17 mouse cellular contexts compared by ENCODE assay signal in genomic region chr14:93885551-93886084, GRCm38 (mm10). TPM values are rescaled to one million over a fixed set of nuclear protein-coding genes. Genes with fewer than 3 reads are reported as not detected.
A peak's percentile ranks its signal among the peaks of the same experiment; 100 is the strongest.
DNase-seq lines count a peak whose midpoint lies in the region; ATAC-seq and TF ChIP-seq lines count a peak whose summit lies in the region.
"Had no signal": no experiment of that assay in that cellular context is flagged by ENCODE, and none has a peak within 500 bp of the region (broad histone marks: within the 10 kb centered on the region; RNA-seq: fewer than 3 reads in every experiment).

No protein-coding gene starts in this region.

- WGBS in lung, embryonic 15.5 days, result 61% methylated on average over 11 of the region's 11 CpGs
- WGBS in lung, adult 2 months, result 65% methylated on average over 11 of the region's 11 CpGs
- 59% methylated on average over 11 of the region's 11 CpGs for WGBS in forebrain, embryonic 14.5 days
- 75% methylated on average over 11 of the region's 11 CpGs for WGBS in limb, embryonic 14.5 days

- peaks cover 14% of the 10 kb centered on the region; the same call in 1 of the 2 replicates for H3K4me1 ChIP-seq in lung, embryonic 15.5 days
- H3K4me1 ChIP-seq in lung, adult 2 months (ENCODE audit: control insufficient read depth, insufficient read depth, low read length), result no peaks in the 10 kb centered on the region
- H3K4me1 ChIP-seq in forebrain, embryonic 14.5 days (ENCODE audit: control insufficient read depth, insufficient read depth, low read length), result peaks cover 15% of the 10 kb centered on the region
- peaks cover 5% of the 10 kb centered on the region for H3K4me1 ChIP-seq in limb, embryonic 14.5 days (ENCODE audit: control insufficient read depth, insufficient read depth, low read length)
- H3K4me1 ChIP-seq: heart, embryonic 10.5 days had no signal

- peak; percentile 61; the same call in 1 of the 2 replicates for ATAC-seq in lung, embryonic 15.5 days (ENCODE audit: borderline replicate concordance, extremely low read depth, low FRiP score, low TSS enrichment)
- no peak for ATAC-seq in forebrain, embryonic 14.5 days
- ATAC-seq in limb, embryonic 14.5 days (ENCODE audit: low FRiP score, low read depth), result no peak
- no peak for ATAC-seq in frontal cortex, adult (ENCODE audit: low TSS enrichment)

- peak; percentile 12 to 16 for DNase-seq in cerebellum, postnatal 10 days
- DNase-seq in cerebellum, adult 11-12 months, result no peak
- DNase-seq in lung, adult 2 months, result no peak
- no peak for DNase-seq in forebrain, embryonic 14.5 days (ENCODE audit: low spot score)
- DNase-seq in limb, embryonic 14.5 days (ENCODE audit: low spot score), result no peak
- DNase-seq in gastrocnemius, postnatal 10 days, result no peak
- DNase-seq: adrenal gland, postnatal 36 days; B cell, adult 2 months; heart, postnatal 4 days; kidney, adult 2 months; layer of hippocampus, adult 9-11 months; left cerebral cortex, postnatal 4 days had no signal

- no peak overlapping the region; the same call in 1 of the 2 replicates for H3K4me2 ChIP-seq in lung, embryonic 15.5 days
- peak overlapping the region; percentile 83; the same call in 1 of the 2 replicates for H3K4me2 ChIP-seq in forebrain, embryonic 14.5 days (ENCODE audit: low read length)
- 0 out of 2 replicates have a peak overlapping the region, but pooled peaks have one; percentile 18 for H3K4me2 ChIP-seq in limb, embryonic 14.5 days (replicated peaks; ENCODE audit: low read depth, low read length, severe bottlenecking)
- H3K4me2 ChIP-seq: embryonic facial prominence, embryonic 15.5 days had no signal

- 0 out of 2 replicates have a peak overlapping the region, but pooled peaks have one; percentile 6 for H3K27ac ChIP-seq in lung, embryonic 15.5 days
- H3K27ac ChIP-seq in forebrain, embryonic 14.5 days (ENCODE audit: low read depth, low read length), result no peak overlapping the region
- H3K27ac ChIP-seq in limb, embryonic 14.5 days (replicated peaks; ENCODE audit: low read depth, low read length), result no peak overlapping the region
- H3K27ac ChIP-seq: embryonic facial prominence, embryonic 15.5 days; heart, embryonic 10.5 days had no signal

- peaks cover 4% of the 10 kb centered on the region; the same call in 1 of the 2 replicates for H3K27me3 ChIP-seq in lung, embryonic 15.5 days
- no peaks in the 10 kb centered on the region for H3K27me3 ChIP-seq in forebrain, embryonic 14.5 days (replicated peaks; ENCODE audit: control insufficient read depth, insufficient read depth, low read length)
- H3K27me3 ChIP-seq in limb, embryonic 14.5 days (ENCODE audit: control insufficient read depth, insufficient read depth, low read length), result no peaks in the 10 kb centered on the region
- H3K27me3 ChIP-seq: embryonic facial prominence, embryonic 15.5 days had no signal

- TF ChIP-seq POLR2A in lung, adult 2 months (IDR thresholded peaks at IDR 0.05; ENCODE audit: borderline replicate concordance, extremely low read depth, low read depth, low read length), result no peak
- TF ChIP-seq POLR2A in limb, embryonic 14.5 days (IDR thresholded peaks at IDR 0.05; ENCODE audit: borderline replicate concordance, extremely low read depth, insufficient read depth, insufficient read length), result no peak

- H3K9me3 ChIP-seq in lung, embryonic 15.5 days, result no peaks in the 10 kb centered on the region
- no peaks in the 10 kb centered on the region for H3K9me3 ChIP-seq in forebrain, embryonic 14.5 days (replicated peaks; ENCODE audit: control insufficient read depth, low read length)
- no peaks in the 10 kb centered on the region for H3K9me3 ChIP-seq in limb, embryonic 14.5 days (ENCODE audit: control insufficient read depth, low read length)
- H3K9me3 ChIP-seq: embryonic facial prominence, embryonic 15.5 days; heart, embryonic 10.5 days had no signal

- no peaks in the 10 kb centered on the region for H3K36me3 ChIP-seq in lung, embryonic 15.5 days
- peaks cover 9% of the 10 kb centered on the region; the same call in 1 of the 2 replicates for H3K36me3 ChIP-seq in forebrain, embryonic 14.5 days (ENCODE audit: control insufficient read depth, insufficient read depth, low read length)
- H3K36me3 ChIP-seq in limb, embryonic 14.5 days (ENCODE audit: control insufficient read depth, insufficient read depth, low read length), result peaks cover 6% of the 10 kb centered on the region; the same call in 1 of the 2 replicates
- H3K36me3 ChIP-seq: embryonic facial prominence, embryonic 15.5 days; heart, embryonic 10.5 days had no signal

- no peak overlapping the region for H3K4me3 ChIP-seq in lung, embryonic 15.5 days
- no peak overlapping the region for H3K4me3 ChIP-seq in lung, adult 2 months (replicated peaks; ENCODE audit: extremely low read depth, low read depth, low read length)
- H3K4me3 ChIP-seq in forebrain, embryonic 14.5 days (ENCODE audit: low read depth, low read length), result no peak overlapping the region
- no peak overlapping the region for H3K4me3 ChIP-seq in limb, embryonic 14.5 days (replicated peaks; ENCODE audit: low read length)
- H3K4me3 ChIP-seq: embryonic facial prominence, embryonic 15.5 days; heart, embryonic 10.5 days; myocyte had no signal

- TF ChIP-seq CTCF in lung, adult 2 months (IDR thresholded peaks at IDR 0.05; ENCODE audit: insufficient read depth, low read length), result no peak

- no peak overlapping the region for H3K9ac ChIP-seq in lung, embryonic 15.5 days
- no peak overlapping the region for H3K9ac ChIP-seq in forebrain, embryonic 14.5 days (ENCODE audit: low read length)
- H3K9ac ChIP-seq in limb, embryonic 14.5 days (ENCODE audit: low read depth, low read length, severe bottlenecking), result no peak overlapping the region
- H3K9ac ChIP-seq: embryonic facial prominence, embryonic 15.5 days had no signal

RNA-seq across cellular contexts. Expression of gene Pcdh9, which starts 4.9 kb away (rescaled TPM):
- 10.0 and 10.3 TPM in 2 replicates for polyA plus RNA-seq in lung, embryonic 15.5 days (2015; fragmentation: Nextera tagmentation; extraction: Ambion mirVana)
- polyA plus RNA-seq in lung, adult 2 months (2012; rRNA removed), result 0.07 and 0.27 TPM in 2 replicates
- 52.3 and 63.9 TPM in 2 replicates for polyA plus RNA-seq in forebrain, embryonic 14.5 days (2014; fragmentation: Nextera tagmentation; extraction: Ambion mirVana)
- 6.4 and 7.3 TPM in 2 replicates for polyA plus RNA-seq in limb, embryonic 14.5 days (2012; rRNA removed)
- 44.0 and 53.0 TPM in 2 replicates for polyA plus RNA-seq in limb, embryonic 14.5 days (2014; fragmentation: Nextera tagmentation; extraction: Ambion mirVana)
- 1 to 10 TPM; 3.2 to 4.4 TPM for total RNA-seq in gastrocnemius, postnatal 10 days (2021)

Comparison
In these comparisons a context has a peak if more than half of its experiments do, and no peak if none do; other contexts are left out.
1. DNase-seq: peak in cerebellum, postnatal 10 days (2 of 2); none in cerebellum, adult 11-12 months (single experiment), lung, adult 2 months (single experiment), forebrain, embryonic 14.5 days (single experiment), limb, embryonic 14.5 days (single experiment) and gastrocnemius, postnatal 10 days (single experiment).